Mouse (Mus musculus) forebrain, embryonic 10.5 days (tissue): ENCODE measurements at regions not wholly inside any gene's neighbourhood (a gene's known extent, or its start where the extent isn't known, plus 50 kb on each side); places are given as distances from the start of the nearest gene placed in this dataset.

Experiments used
- DNase-seq: peaks from one replicate; pipeline ENCODE4 v3.0.0-alpha.2; 2017; ENCODE audit warnings: low spot score; ENCODE audit errors: extremely low spot score
- H3K27ac ChIP-seq: fragments of 300-500 bp; sonication (generic); 2 replicates; pipeline ENCODE4 v1.5.1; 2016; ENCODE audit warnings: mild to moderate bottlenecking
- H3K27me3 ChIP-seq: fragments of 300-500 bp; sonication (generic); 2 replicates; pipeline ENCODE4 v1.6.1; 2016; ENCODE audit warnings: mild to moderate bottlenecking; ENCODE audit not compliant: poor library complexity, severe bottlenecking
- H3K36me3 ChIP-seq: fragments of 300-500 bp; sonication (generic); replicated peaks from 2 replicates; pipeline ENCODE4 v1.6.1; 2016; ENCODE audit warnings: mild to moderate bottlenecking, moderate library complexity
- H3K4me1 ChIP-seq: fragments of 300-500 bp; sonication (generic); 2 replicates; pipeline ENCODE4 v1.6.1; 2016
- H3K4me3 ChIP-seq: fragments of 300-500 bp; sonication (generic); 2 replicates; pipeline ENCODE4 v1.5.1; 2016; ENCODE audit warnings: mild to moderate bottlenecking, moderate library complexity
- H3K9me3 ChIP-seq: fragments of 300-500 bp; sonication (generic); 2 replicates; pipeline ENCODE4 v1.6.1; 2016; ENCODE audit warnings: mild to moderate bottlenecking, moderate library complexity
- WGBS: fragments of 180-500 bp; shearing (Covaris S2); methylation state at CpG from one replicate; pipeline ENCODE4 v1.1.7; 2016; 5-methylcytosine and 5-hydroxymethylcytosine counted together

DNA sequence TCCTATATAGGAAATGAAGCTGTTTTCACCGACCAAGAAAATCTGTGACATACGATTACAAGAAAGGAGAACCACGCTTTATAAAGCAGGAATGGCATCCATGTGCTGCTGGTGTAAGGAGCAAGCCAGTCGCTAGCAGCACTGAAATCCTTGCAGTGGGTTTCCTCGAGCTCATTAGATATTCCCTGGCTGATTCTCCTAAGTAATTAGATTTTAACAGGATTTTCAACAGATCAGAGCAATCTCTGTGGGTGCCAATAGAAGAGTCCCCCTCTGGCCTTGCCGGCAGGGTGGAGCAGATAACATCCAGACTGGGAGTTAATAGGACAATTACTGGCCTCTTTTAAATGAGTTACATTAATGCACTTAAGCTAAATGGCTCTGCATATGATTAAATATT is 54.6 kb upstream of the Foxd3 start:
- no peak overlapping the region for H3K27ac ChIP-seq
- no peaks in the 10 kb centered on the region; the same call in 1 of the 2 replicates for H3K9me3 ChIP-seq
- H3K27me3 ChIP-seq: peaks cover 95% of the 10 kb centered on the region
- no peaks in the 10 kb centered on the region for H3K36me3 ChIP-seq
- WGBS: 24% methylated on average over 6 of the region's 6 CpGs
- peaks cover 10% of the 10 kb centered on the region for H3K4me1 ChIP-seq
- no peak overlapping the region for H3K4me3 ChIP-seq
- no peak for DNase-seq
